Mouse (Mus musculus): Measurements from ENCODE around the gene Olfr1093.

Gene Olfr1093

DNA sequence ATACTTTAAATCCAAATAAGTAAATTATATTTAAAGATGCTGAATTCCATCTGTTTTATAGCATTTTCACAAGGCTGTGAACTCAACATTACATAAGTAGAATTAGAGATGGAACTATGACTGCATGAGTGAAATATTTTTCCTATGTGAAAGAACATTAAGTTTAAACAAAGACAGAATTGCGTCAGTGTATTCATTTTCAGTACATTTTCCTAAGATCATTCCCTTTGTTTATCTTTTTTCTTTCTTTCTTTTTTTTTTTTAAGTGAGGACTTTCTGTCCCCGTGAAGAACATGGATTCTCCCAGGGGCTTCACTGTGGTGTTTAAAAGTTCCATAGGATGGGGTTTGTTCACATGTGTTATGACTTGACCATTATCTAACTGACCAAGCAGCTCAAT lies at the start of gene Olfr1093:
Gene Olfr1093, plus strand, starts transcription at position 301 of the 400 bp plus-strand sequence.
- DNase-seq (ENCODE audit: low spot score in 2 of 2): no peak

DNA sequence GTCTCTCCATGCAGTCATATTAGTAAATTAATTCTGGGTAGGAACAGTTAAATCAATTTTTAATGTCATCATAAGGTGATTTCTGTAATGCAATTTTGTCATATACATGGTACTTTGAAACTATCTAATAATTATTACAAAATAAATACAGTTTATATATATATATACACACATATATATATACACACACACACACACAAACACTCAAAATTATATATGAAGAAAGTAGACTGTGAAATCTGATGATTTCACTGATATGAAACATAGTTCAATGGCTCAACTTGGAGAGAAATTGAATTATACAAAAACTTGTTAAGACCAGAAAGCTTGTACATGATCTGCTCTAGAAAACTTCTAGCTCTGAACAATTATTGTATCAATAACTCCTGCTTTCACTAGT lies 48.7 kb upstream of the Olfr1093 start, which contains the start of gene Olfr1089:
Gene Olfr1089, minus strand, starts transcription at position 101 of the 400 bp plus-strand sequence.
- no peak for DNase-seq (ENCODE audit: low spot score in 2 of 2)

DNA sequence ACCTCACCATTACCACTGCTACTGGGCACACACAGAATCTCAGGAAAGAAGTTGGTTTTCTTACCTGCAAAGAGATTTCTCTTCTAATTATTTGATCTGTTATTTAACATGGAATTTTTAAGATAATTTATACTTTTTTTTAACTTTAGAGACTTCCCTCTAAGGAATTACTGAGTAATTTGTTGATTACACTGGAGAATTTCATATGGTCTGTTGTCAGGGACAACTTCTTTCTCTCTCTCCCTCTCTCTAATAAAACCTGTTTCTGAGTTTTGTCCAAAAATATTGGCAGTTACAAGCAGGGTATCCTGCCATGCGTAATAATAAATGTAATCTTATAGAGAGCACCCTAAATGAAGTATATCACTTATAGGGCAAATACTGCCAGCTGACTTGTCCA lies 23.4 kb upstream of the Olfr1093 start, which contains the start of gene Olfr1090:
Gene Olfr1090, minus strand, starts transcription at position 101 of the 400 bp plus-strand sequence.
- no peak for DNase-seq (ENCODE audit: low spot score in 2 of 2)

DNA sequence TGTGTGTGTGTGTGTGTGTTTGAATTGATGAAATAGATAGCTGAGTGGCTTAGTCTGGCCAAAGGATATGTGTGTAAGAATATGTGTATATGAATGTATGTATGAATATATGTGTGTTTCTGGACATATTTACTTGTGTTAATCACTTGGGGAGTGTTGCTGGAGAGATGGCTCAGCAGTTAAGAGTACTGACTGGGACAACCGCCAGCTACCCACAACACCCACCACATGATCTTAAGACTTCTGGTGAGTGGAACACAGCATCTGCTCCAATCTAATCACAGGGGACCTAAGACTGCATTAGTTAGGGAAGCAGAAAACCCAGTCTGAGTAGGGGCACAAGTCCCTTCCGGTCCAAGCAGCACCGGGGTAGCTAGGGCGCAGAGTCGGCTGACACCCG lies 21.2 kb upstream of the Olfr1093 start:
- DNase-seq (ENCODE audit: low spot score in 2 of 2): no peak

DNA sequence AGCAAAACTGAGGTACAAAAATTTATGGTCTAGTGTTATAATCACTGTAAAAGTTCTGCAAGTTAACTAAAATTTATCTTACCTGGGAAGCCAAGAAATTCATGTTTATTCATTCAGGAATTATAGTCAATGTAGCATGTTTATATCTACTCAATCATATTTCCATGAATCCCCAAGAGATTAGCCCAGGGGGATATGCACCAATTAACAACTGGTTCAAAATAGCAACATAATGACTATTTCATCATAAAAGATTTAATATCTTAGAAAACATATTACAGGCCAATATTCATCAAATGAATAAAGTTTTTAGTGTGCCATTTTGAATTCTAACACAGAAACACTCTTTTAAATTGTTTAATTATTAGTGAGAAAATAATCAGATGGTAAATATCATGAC lies 27.6 kb downstream of the Olfr1093 start, which contains the start of gene Olfr141:
Gene Olfr141, minus strand, starts transcription at position 101 of the 400 bp plus-strand sequence.
- no peak for DNase-seq (ENCODE audit: low spot score in 2 of 2)

DNA sequence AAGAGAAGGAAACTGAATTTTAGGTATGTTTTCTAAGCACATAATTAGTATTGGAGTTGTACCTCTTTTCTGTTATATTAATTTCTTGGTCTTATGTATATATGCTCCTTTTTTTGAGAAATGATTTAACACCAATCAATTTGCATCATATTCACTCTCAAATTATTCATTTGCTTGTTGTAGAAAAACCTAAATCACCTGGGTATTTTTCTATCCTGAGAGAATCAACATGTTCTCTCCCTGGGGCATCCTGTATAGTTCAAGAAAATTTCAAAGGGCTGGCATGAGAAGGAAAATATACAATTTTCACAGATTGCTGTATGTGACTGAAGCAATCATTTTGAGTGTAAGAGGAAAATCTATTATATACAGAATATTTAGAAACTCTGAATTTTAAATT lies 42.1 kb downstream of the Olfr1093 start, which contains the start of gene Olfr1094:
Gene Olfr1094, plus strand, starts transcription at position 301 of the 400 bp plus-strand sequence.
- DNase-seq (ENCODE audit: low spot score in 2 of 2): no peak

Measured in spleen, postnatal 36 days (tissue).